Mouse (Mus musculus): Measurements from ENCODE around the gene Slc30a9. TPM values are rescaled to one million over a fixed set of nuclear protein-coding genes. Genes with fewer than 3 reads are reported as not detected.

Slc30a9 gene
- polyA plus RNA-seq, 1 experiment from 2014 or later: 94.4 TPM

- H3K9me3 ChIP-seq: no peaks in the 10 kb centered on the region
- no peak for ATAC-seq
- no peak overlapping the region for H3K9ac ChIP-seq
- H3K4me3 ChIP-seq (replicated peaks): no peak overlapping the region
- no peaks in the 10 kb centered on the region for H3K4me1 ChIP-seq (replicated peaks)
- no peak overlapping the region for H3K27ac ChIP-seq
- peaks cover 10% of the 10 kb centered on the region; the same call in 1 of the 2 replicates for H3K36me3 ChIP-seq
- H3K27me3 ChIP-seq (replicated peaks): no peaks in the 10 kb centered on the region
- 89% methylated on average over 6 of the region's 6 CpGs for WGBS
- H3K4me2 ChIP-seq (replicated peaks): no peak overlapping the region
Observed at GRCm38 (mm10) chr5:67340811-67341210, 34.1 kb downstream of the Slc30a9 start.

GRCm38 (mm10) chr5:67347060-67347459, 40.3 kb downstream of the Slc30a9 start:
- Histone ChIP-seq H3K27ac (no peak overlapping the region), H3K9ac (no peak overlapping the region), H3K4me1 (replicated peaks) (no peaks in the 10 kb centered on the region), H3K27me3 (replicated peaks) (no peaks in the 10 kb centered on the region), H3K9me3 (no peaks in the 10 kb centered on the region), H3K36me3 (peaks cover 10% of the 10 kb centered on the region; the same call in 1 of the 2 replicates), H3K4me3 (replicated peaks) (no peak overlapping the region), H3K4me2 (replicated peaks) (no peak overlapping the region)
- WGBS: 79% methylated on average over 2 of the region's 2 CpGs
- ATAC-seq: peak; percentile 82

- ATAC-seq: no peak
- WGBS: 75% methylated on average over 10 of the region's 10 CpGs
- no peak overlapping the region for H3K27ac ChIP-seq
- peaks cover 6% of the 10 kb centered on the region; the same call in 1 of the 2 replicates for H3K36me3 ChIP-seq
- no peak overlapping the region for H3K4me3 ChIP-seq (replicated peaks)
- no peak overlapping the region for H3K4me2 ChIP-seq (replicated peaks)
- no peaks in the 10 kb centered on the region for H3K9me3 ChIP-seq
- H3K9ac ChIP-seq: no peak overlapping the region
- no peaks in the 10 kb centered on the region for H3K27me3 ChIP-seq (replicated peaks)
- no peaks in the 10 kb centered on the region for H3K4me1 ChIP-seq (replicated peaks)
Observed at GRCm38 (mm10) chr5:67348949-67349348, 42.2 kb downstream of the Slc30a9 start.

GRCm38 (mm10) chr5:67362316-67362715, 55.6 kb downstream of the Slc30a9 start:
- no peak overlapping the region for H3K9ac ChIP-seq
- no peaks in the 10 kb centered on the region for H3K36me3 ChIP-seq
- ATAC-seq: no peak
- no peak overlapping the region for H3K4me2 ChIP-seq (replicated peaks)
- no peaks in the 10 kb centered on the region for H3K4me1 ChIP-seq (replicated peaks)
- no peak overlapping the region for H3K4me3 ChIP-seq (replicated peaks)
- 96% methylated on average over 10 of the region's 10 CpGs for WGBS
- H3K27me3 ChIP-seq (replicated peaks): no peaks in the 10 kb centered on the region
- H3K27ac ChIP-seq: no peak overlapping the region
- H3K9me3 ChIP-seq: no peaks in the 10 kb centered on the region

- no peaks in the 10 kb centered on the region for H3K4me1 ChIP-seq (replicated peaks)
- H3K4me2 ChIP-seq (replicated peaks): no peak overlapping the region
- H3K27me3 ChIP-seq (replicated peaks): no peaks in the 10 kb centered on the region
- H3K27ac ChIP-seq: no peak overlapping the region
- H3K4me3 ChIP-seq (replicated peaks): no peak overlapping the region
- WGBS: 57% methylated on average over 2 of the region's 2 CpGs
- no peak overlapping the region for H3K9ac ChIP-seq
- H3K36me3 ChIP-seq: no peaks in the 10 kb centered on the region
- ATAC-seq: peak; percentile 47; the same call in 1 of the 2 replicates
- no peaks in the 10 kb centered on the region for H3K9me3 ChIP-seq
Observed at GRCm38 (mm10) chr5:67362931-67363330, 56.2 kb downstream of the Slc30a9 start.

- Histone ChIP-seq H3K27ac (no peak overlapping the region), H3K27me3 (replicated peaks) (no peaks in the 10 kb centered on the region), H3K4me1 (replicated peaks) (no peaks in the 10 kb centered on the region), H3K4me2 (replicated peaks) (no peak overlapping the region), H3K9ac (no peak overlapping the region), H3K4me3 (replicated peaks) (no peak overlapping the region), H3K36me3 (no peaks in the 10 kb centered on the region), H3K9me3 (no peaks in the 10 kb centered on the region)
- WGBS: 45% methylated on average over 8 of the region's 8 CpGs
- ATAC-seq: no peak
Observed at GRCm38 (mm10) chr5:67377044-67377621, 70.4 kb downstream of the Slc30a9 start.

- Histone ChIP-seq H3K36me3 (no peaks in the 10 kb centered on the region), H3K9me3 (no peaks in the 10 kb centered on the region), H3K27ac (no peak overlapping the region), H3K4me2 (replicated peaks) (no peak overlapping the region), H3K4me1 (replicated peaks) (no peaks in the 10 kb centered on the region), H3K4me3 (replicated peaks) (no peak overlapping the region), H3K9ac (no peak overlapping the region), H3K27me3 (replicated peaks) (no peaks in the 10 kb centered on the region)
- WGBS: 89% methylated on average over 2 of the region's 2 CpGs
- no peak for ATAC-seq
Observed at GRCm38 (mm10) chr5:67381690-67382089, 74.9 kb downstream of the Slc30a9 start.

GRCm38 (mm10) chr5:67382556-67382955, 75.8 kb downstream of the Slc30a9 start:
- no peak for ATAC-seq
- WGBS: 94% methylated on average over 7 of the region's 7 CpGs

GRCm38 (mm10) chr5:67393951-67394350, 87.2 kb downstream of the Slc30a9 start:
- 82% methylated on average over 6 of the region's 6 CpGs for WGBS
- no peak overlapping the region for H3K4me2 ChIP-seq (replicated peaks)
- no peak overlapping the region for H3K27ac ChIP-seq
- H3K27me3 ChIP-seq (replicated peaks): no peaks in the 10 kb centered on the region
- no peaks in the 10 kb centered on the region for H3K4me1 ChIP-seq (replicated peaks)
- no peak overlapping the region for H3K4me3 ChIP-seq (replicated peaks)
- no peaks in the 10 kb centered on the region for H3K36me3 ChIP-seq
- H3K9me3 ChIP-seq: no peaks in the 10 kb centered on the region
- ATAC-seq: no peak
- H3K9ac ChIP-seq: no peak overlapping the region

More at GRCm38 (mm10) chr5:67382556-67382955, 75.8 kb downstream of the Slc30a9 start:
- Histone ChIP-seq H3K27ac (no peak overlapping the region), H3K9me3 (no peaks in the 10 kb centered on the region), H3K27me3 (replicated peaks) (no peaks in the 10 kb centered on the region), H3K9ac (no peak overlapping the region), H3K4me3 (replicated peaks) (no peak overlapping the region), H3K36me3 (no peaks in the 10 kb centered on the region), H3K4me2 (replicated peaks) (no peak overlapping the region), H3K4me1 (replicated peaks) (no peaks in the 10 kb centered on the region)

- ATAC-seq: no peak
- Histone ChIP-seq H3K9me3 (no peaks in the 10 kb centered on the region), H3K4me3 (replicated peaks) (no peak overlapping the region), H3K4me2 (replicated peaks) (no peak overlapping the region), H3K36me3 (no peaks in the 10 kb centered on the region), H3K9ac (no peak overlapping the region), H3K4me1 (replicated peaks) (no peaks in the 10 kb centered on the region), H3K27ac (no peak overlapping the region), H3K27me3 (replicated peaks) (no peaks in the 10 kb centered on the region)
- 80% methylated on average over 11 of the region's 11 CpGs for WGBS
Observed at GRCm38 (mm10) chr5:67395211-67395851, 88.6 kb downstream of the Slc30a9 start.

- Histone ChIP-seq H3K4me1 (replicated peaks) (peaks cover 6% of the 10 kb centered on the region; the same call in 1 of the 2 replicates), H3K9ac (no peak overlapping the region), H3K4me3 (replicated peaks) (no peak overlapping the region), H3K9me3 (no peaks in the 10 kb centered on the region), H3K36me3 (no peaks in the 10 kb centered on the region), H3K4me2 (replicated peaks) (no peak overlapping the region), H3K27me3 (replicated peaks) (no peaks in the 10 kb centered on the region), H3K27ac (no peak overlapping the region)
- 86% methylated on average over 14 of the region's 14 CpGs for WGBS
- no peak for ATAC-seq
Observed at GRCm38 (mm10) chr5:67397186-67397585, 90.4 kb downstream of the Slc30a9 start.

- 76% methylated on average over 28 of the region's 28 CpGs for WGBS
- no peak for ATAC-seq
- Histone ChIP-seq H3K4me2 (replicated peaks) (no peak overlapping the region), H3K27ac (no peak overlapping the region), H3K9ac (no peak overlapping the region), H3K4me3 (replicated peaks) (no peak overlapping the region), H3K27me3 (replicated peaks) (no peaks in the 10 kb centered on the region), H3K4me1 (replicated peaks) (peaks cover 6% of the 10 kb centered on the region; the same call in 1 of the 2 replicates), H3K36me3 (no peaks in the 10 kb centered on the region), H3K9me3 (no peaks in the 10 kb centered on the region)
Observed at GRCm38 (mm10) chr5:67399876-67400607, 93.3 kb downstream of the Slc30a9 start.
